Mouse (Mus musculus) limb, embryonic 15.5 days (tissue): ENCODE measurements around the gene Fto. TPM values are rescaled to one million over a fixed set of nuclear protein-coding genes. Genes with fewer than 3 reads are reported as not detected.

Source experiments
- ATAC-seq: fragments of 200-750 bp; cut with Nextera tagmentation; 2 replicates; pipeline ENCODE4 v1.8.0; 2017; ENCODE audit warnings: low read depth, moderate TSS enrichment; ENCODE audit not compliant: insufficient number of reproducible peaks, low FRiP score, low TSS enrichment
- H3K27ac ChIP-seq: fragments of 300-500 bp; sonication (generic); 2 replicates; pipeline ENCODE4 v1.5.1; 2015; ENCODE audit warnings: moderate library complexity, mild to moderate bottlenecking, inconsistent platforms
- H3K27me3 ChIP-seq: fragments of 300-500 bp; sonication (generic); 2 replicates; pipeline ENCODE4 v1.6.1; 2015; ENCODE audit warnings: inconsistent platforms
- H3K36me3 ChIP-seq: fragments of 300-500 bp; sonication (generic); 2 replicates; pipeline ENCODE4 v1.6.1; 2015; ENCODE audit warnings: inconsistent platforms
- H3K4me1 ChIP-seq: fragments of 300-500 bp; sonication (generic); 2 replicates; pipeline ENCODE4 v1.6.1; 2015; ENCODE audit warnings: inconsistent platforms
- H3K4me2 ChIP-seq: fragments of 300-500 bp; sonication (generic); 2 replicates; pipeline ENCODE4 v1.6.1; 2015; ENCODE audit warnings: mild to moderate bottlenecking, inconsistent platforms
- H3K4me3 ChIP-seq: fragments of 300-500 bp; sonication (generic); 2 replicates; pipeline ENCODE4 v1.5.1; 2015; ENCODE audit warnings: mild to moderate bottlenecking, inconsistent platforms
- H3K9ac ChIP-seq: fragments of 300-500 bp; sonication (generic); 2 replicates; pipeline ENCODE4 v1.6.1; 2015; ENCODE audit warnings: inconsistent platforms
- H3K9me3 ChIP-seq: fragments of 300-500 bp; sonication (generic); 2 replicates; pipeline ENCODE4 v1.6.1; 2016; ENCODE audit warnings: inconsistent platforms
- WGBS: fragments of 180-500 bp; shearing (Covaris S2); methylation state at CpG from one replicate; pipeline ENCODE4 v1.1.7; 2015; 5-methylcytosine and 5-hydroxymethylcytosine counted together
- polyA plus RNA-seq: library from polyadenylated mRNA; unstranded; fragments of >200 nt; fragmentation: Nextera tagmentation; extraction: Ambion mirVana; gene quantifications from 2 replicates; pipeline ENCODE4 v1.2.1, GENCODE M21; 2015

Gene Fto
- polyA plus RNA-seq, 1 experiment from 2014 or later = 97.1 TPM

- no peaks in the 10 kb centered on the region for H3K9me3 ChIP-seq
- H3K27ac ChIP-seq = no peak overlapping the region
- no peak overlapping the region for H3K4me3 ChIP-seq
- WGBS = 68% methylated on average over 7 of the region's 7 CpGs
- H3K4me1 ChIP-seq = peaks cover 7% of the 10 kb centered on the region; the same call in 1 of the 2 replicates
- no peaks in the 10 kb centered on the region for H3K27me3 ChIP-seq
- ATAC-seq = no peak
- no peaks in the 10 kb centered on the region for H3K36me3 ChIP-seq
- H3K9ac ChIP-seq = no peak overlapping the region
- no peak overlapping the region for H3K4me2 ChIP-seq
These were observed 183.6 kb downstream of the Fto start for GRCm38 (mm10) chr8:91496936-91497335.

DNA sequence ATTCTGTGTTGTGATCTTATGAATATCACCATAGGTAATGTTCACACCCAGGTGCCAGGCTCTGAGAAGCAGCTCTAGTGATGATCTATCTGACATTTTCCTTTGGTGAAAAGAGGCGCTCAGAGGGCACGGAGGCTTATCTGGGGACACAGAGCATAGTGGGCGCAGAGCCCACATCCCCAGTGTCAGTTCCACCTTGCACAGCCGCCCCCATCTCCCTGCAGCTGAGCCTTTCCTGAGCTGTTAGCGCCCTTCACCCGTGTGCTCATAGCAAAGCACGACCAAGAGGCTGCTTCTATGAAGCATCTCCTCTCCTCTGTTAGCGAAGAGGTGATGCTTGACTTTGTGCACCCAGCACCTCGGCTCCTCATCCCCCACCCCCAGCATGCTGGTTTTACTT is 185.3 kb downstream of the Fto start:
- H3K27me3 ChIP-seq = no peaks in the 10 kb centered on the region
- no peak overlapping the region for H3K4me2 ChIP-seq
- no peak overlapping the region for H3K9ac ChIP-seq
- H3K36me3 ChIP-seq = no peaks in the 10 kb centered on the region
- no peak overlapping the region for H3K27ac ChIP-seq
- ATAC-seq = no peak
- no peaks in the 10 kb centered on the region for H3K9me3 ChIP-seq
- H3K4me3 ChIP-seq = no peak overlapping the region
- H3K4me1 ChIP-seq = peaks cover 8% of the 10 kb centered on the region; the same call in 1 of the 2 replicates
- WGBS = 86% methylated on average over 9 of the region's 9 CpGs

DNA sequence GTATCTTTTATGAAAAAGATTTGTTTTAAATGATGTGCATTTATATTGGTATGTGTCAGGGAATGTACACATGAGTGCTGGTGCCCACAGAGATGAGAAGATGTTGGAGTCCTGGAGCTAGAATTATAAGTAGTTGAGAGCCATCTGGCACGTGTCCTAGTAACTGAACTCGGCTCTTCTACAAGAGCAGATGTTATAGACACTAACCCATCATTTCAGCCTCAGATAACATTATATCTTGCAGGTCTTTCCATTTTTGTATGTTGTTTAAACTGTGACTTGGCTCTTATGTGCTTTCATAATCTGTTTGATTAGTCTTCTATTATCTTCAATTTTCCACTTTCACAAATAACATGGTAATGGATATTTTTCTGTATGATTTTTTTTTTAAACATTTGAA is 186.0 kb downstream of the Fto start:
- no peak for ATAC-seq
- no peak overlapping the region for H3K4me2 ChIP-seq
- no peaks in the 10 kb centered on the region for H3K27me3 ChIP-seq
- no peak overlapping the region for H3K27ac ChIP-seq
- no peaks in the 10 kb centered on the region for H3K9me3 ChIP-seq
- no peak overlapping the region for H3K4me3 ChIP-seq
- WGBS = 61% methylated on average over 2 of the region's 2 CpGs
- no peaks in the 10 kb centered on the region for H3K36me3 ChIP-seq
- no peak overlapping the region for H3K9ac ChIP-seq
- 0 out of 2 replicates have a peak, but pooled peaks cover 8% of the 10 kb centered on the region for H3K4me1 ChIP-seq

GRCm38 (mm10) chr8:91501960-91502600 is 188.8 kb downstream of the Fto start:
- no peak for ATAC-seq

GRCm38 (mm10) chr8:91502791-91503190 is 189.5 kb downstream of the Fto start:
- Histone ChIP-seq H3K27ac (no peak overlapping the region), H3K4me2 (no peak overlapping the region), H3K9me3 (no peaks in the 10 kb centered on the region), H3K4me1 (0 out of 2 replicates have a peak, but pooled peaks cover 9% of the 10 kb centered on the region), H3K27me3 (no peaks in the 10 kb centered on the region), H3K36me3 (no peaks in the 10 kb centered on the region), H3K9ac (no peak overlapping the region), H3K4me3 (no peak overlapping the region)
- 65% methylated on average over 5 of the region's 5 CpGs for WGBS
- ATAC-seq = no peak

More at GRCm38 (mm10) chr8:91501960-91502600, 188.8 kb downstream of the Fto start:
- no peak overlapping the region for H3K4me2 ChIP-seq
- H3K9me3 ChIP-seq = no peaks in the 10 kb centered on the region
- H3K4me1 ChIP-seq = 0 out of 2 replicates have a peak, but pooled peaks cover 9% of the 10 kb centered on the region
- H3K27ac ChIP-seq = no peak overlapping the region
- H3K9ac ChIP-seq = no peak overlapping the region
- no peaks in the 10 kb centered on the region for H3K36me3 ChIP-seq
- H3K27me3 ChIP-seq = no peaks in the 10 kb centered on the region
- no peak overlapping the region for H3K4me3 ChIP-seq
- 87% methylated on average over 11 of the region's 11 CpGs for WGBS

DNA sequence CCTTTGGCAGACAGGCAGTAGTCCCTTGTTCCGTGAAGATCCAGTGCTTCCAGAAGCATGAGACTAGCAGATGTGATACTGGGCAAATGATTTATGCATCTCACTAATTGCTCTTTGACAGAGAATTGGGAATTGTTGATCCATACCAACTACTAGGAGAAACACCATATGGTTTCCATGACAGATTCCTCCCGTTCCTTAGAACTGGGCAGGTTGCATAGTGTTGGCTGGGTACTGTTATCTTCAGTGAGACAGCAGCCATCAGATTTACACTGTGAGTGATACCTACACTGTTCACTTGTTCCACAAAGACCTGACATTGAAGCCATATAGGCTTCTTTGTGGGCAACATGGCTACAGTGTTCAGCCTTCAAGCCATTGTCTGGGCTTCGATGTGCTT is 191.0 kb downstream of the Fto start:
- no peaks in the 10 kb centered on the region for H3K9me3 ChIP-seq
- H3K9ac ChIP-seq = no peak overlapping the region
- H3K4me1 ChIP-seq = 0 out of 2 replicates have a peak, but pooled peaks cover 9% of the 10 kb centered on the region
- no peak for ATAC-seq
- no peak overlapping the region for H3K4me2 ChIP-seq
- 84% methylated on average over 3 of the region's 3 CpGs for WGBS
- no peaks in the 10 kb centered on the region for H3K36me3 ChIP-seq
- H3K4me3 ChIP-seq = no peak overlapping the region
- H3K27me3 ChIP-seq = no peaks in the 10 kb centered on the region
- H3K27ac ChIP-seq = no peak overlapping the region

- H3K27ac ChIP-seq = no peak overlapping the region
- ATAC-seq = no peak
- 67% methylated on average over 10 of the region's 10 CpGs for WGBS
These were observed 191.6 kb downstream of the Fto start for GRCm38 (mm10) chr8:91504891-91505290.

DNA sequence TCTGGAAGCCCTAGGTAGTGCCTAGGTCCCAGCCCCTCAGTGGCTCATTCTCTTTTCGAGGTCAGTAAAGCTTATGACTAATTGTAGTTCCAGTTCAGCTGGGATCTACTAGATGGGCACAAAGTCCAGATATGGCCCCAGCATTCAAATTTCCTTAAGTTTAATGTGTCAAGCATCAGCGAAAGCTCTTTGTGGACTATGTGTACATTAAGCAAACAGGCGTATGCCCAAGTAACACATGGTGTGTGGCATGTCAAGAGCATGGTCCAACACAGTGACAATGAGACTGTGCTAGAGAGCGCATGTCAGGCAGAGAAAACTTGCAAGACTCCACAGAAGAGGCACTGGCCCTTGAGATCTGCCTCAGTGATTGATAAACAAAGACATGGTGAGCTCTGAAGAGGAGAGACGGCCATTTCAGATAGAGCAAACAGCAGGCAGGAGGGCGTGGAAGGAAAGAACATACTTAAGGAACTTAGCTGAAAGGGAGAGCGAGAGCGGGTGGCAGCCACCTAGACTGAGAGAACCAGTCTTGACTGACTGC is 192.2 kb downstream of the Fto start:
- no peak overlapping the region for H3K27ac ChIP-seq
- 87% methylated on average over 8 of the region's 8 CpGs for WGBS

More at GRCm38 (mm10) chr8:91504891-91505290, 191.6 kb downstream of the Fto start:
- no peak overlapping the region for H3K4me2 ChIP-seq
- no peaks in the 10 kb centered on the region for H3K36me3 ChIP-seq
- H3K9me3 ChIP-seq = no peaks in the 10 kb centered on the region
- no peak overlapping the region for H3K4me3 ChIP-seq
- no peak overlapping the region for H3K9ac ChIP-seq
- H3K27me3 ChIP-seq = no peaks in the 10 kb centered on the region
- 0 out of 2 replicates have a peak, but pooled peaks cover 9% of the 10 kb centered on the region for H3K4me1 ChIP-seq

GRCm38 (mm10) chr8:91505997-91506672 is 192.8 kb downstream of the Fto start:
- H3K9ac ChIP-seq = no peak overlapping the region
- no peaks in the 10 kb centered on the region for H3K9me3 ChIP-seq
- no peak overlapping the region for H3K4me2 ChIP-seq
- no peaks in the 10 kb centered on the region for H3K27me3 ChIP-seq
- no peak overlapping the region for H3K27ac ChIP-seq
- WGBS = 86% methylated on average over 4 of the region's 4 CpGs
- H3K4me3 ChIP-seq = no peak overlapping the region
- no peaks in the 10 kb centered on the region for H3K36me3 ChIP-seq
- no peak for ATAC-seq
- H3K4me1 ChIP-seq = 0 out of 2 replicates have a peak, but pooled peaks cover 13% of the 10 kb centered on the region

More for the DNA sequence above, 192.2 kb downstream of the Fto start:
- Histone ChIP-seq H3K4me1 (0 out of 2 replicates have a peak, but pooled peaks cover 13% of the 10 kb centered on the region), H3K4me3 (no peak overlapping the region), H3K27me3 (no peaks in the 10 kb centered on the region), H3K36me3 (no peaks in the 10 kb centered on the region), H3K4me2 (no peak overlapping the region), H3K9me3 (no peaks in the 10 kb centered on the region), H3K9ac (no peak overlapping the region)
- ATAC-seq = no peak

DNA sequence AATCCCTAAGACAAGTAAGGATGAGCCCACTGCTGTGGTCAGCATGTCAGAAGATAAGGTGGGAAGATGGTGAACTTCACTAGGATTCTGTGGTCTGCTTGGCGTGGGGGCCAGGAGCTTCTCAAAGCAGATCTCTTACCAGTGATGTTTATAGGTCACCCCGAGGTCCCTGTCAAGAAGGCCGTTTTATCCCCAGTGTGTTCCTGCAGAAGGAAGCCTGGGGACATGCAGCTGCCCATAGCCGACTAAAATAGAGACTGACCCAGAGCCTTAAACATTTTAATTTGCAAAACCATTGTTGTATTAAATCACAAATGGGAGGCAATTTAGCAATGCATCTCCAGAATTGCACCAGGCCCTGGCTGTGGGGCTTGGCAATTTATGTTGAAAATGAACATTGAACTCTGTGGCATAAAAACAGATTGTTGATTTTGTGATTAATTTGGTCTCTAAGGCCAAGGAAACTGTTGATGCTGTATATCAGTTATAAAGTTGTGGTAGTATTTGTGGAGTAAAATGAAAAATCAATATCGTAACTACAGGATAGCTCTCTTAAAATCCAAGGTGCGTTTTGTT is 193.4 kb downstream of the Fto start:
- WGBS = 70% methylated on average over 6 of the region's 6 CpGs
- Histone ChIP-seq H3K4me1 (0 out of 2 replicates have a peak, but pooled peaks cover 13% of the 10 kb centered on the region), H3K27ac (no peak overlapping the region)

DNA sequence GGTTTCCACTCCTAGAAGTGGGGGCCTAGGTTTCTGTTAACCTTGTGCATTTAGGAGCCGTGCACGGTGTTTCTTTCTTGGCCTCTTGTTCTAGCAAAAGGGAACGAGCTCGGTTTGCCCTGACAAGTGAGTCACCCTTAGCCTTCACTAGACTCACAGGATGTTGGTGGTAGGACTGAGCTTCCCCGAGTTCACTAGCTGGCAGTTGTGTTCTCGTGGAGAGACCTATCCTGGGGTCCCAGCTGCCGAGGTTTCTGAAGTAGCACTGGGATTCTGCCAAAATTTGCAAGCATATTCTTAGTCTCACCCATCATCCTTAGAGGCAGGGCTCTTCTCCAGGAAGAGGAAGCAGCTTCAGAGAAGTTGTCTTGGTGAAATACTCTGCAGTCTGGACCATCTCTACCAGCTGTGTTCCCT is 194.4 kb downstream of the Fto start:
- 67% methylated on average over 7 of the region's 7 CpGs for WGBS
- H3K4me2 ChIP-seq = no peak overlapping the region
- H3K4me3 ChIP-seq = no peak overlapping the region

More for the DNA sequence above, 193.4 kb downstream of the Fto start:
- Histone ChIP-seq H3K4me2 (no peak overlapping the region), H3K9me3 (no peaks in the 10 kb centered on the region), H3K27me3 (no peaks in the 10 kb centered on the region), H3K36me3 (no peaks in the 10 kb centered on the region), H3K4me3 (no peak overlapping the region), H3K9ac (no peak overlapping the region)
- no peak for ATAC-seq

More for the DNA sequence above, 194.4 kb downstream of the Fto start:
- Histone ChIP-seq H3K36me3 (no peaks in the 10 kb centered on the region), H3K4me1 (0 out of 2 replicates have a peak, but pooled peaks cover 10% of the 10 kb centered on the region), H3K27me3 (no peaks in the 10 kb centered on the region), H3K9ac (no peak overlapping the region), H3K27ac (no peak overlapping the region), H3K9me3 (no peaks in the 10 kb centered on the region)
- ATAC-seq = no peak
